Mouse (Mus musculus): ENCODE data around the gene Ptgir. TPM values are rescaled to one million over a fixed set of nuclear protein-coding genes. Genes with fewer than 3 reads are reported as not detected.

Gene Ptgir
- polyA plus RNA-seq (2015; fragmentation: Nextera tagmentation; extraction: Ambion mirVana), result 0.41 and 0.54 TPM in 2 replicates

- no peaks in the 10 kb centered on the region for H3K9me3 ChIP-seq
- H3K4me1 ChIP-seq (replicated peaks), result peaks cover 30% of the 10 kb centered on the region
- no peak within 1 kb of the TSS for H3K4me3 ChIP-seq (replicated peaks)
- H3K9ac ChIP-seq (replicated peaks), result peak within 1 kb of the TSS; percentile 23; the same call in 1 of the 2 replicates
- peak; percentile 34; the same call in 1 of the 2 replicates for ATAC-seq
- H3K36me3 ChIP-seq, result no peaks in the 10 kb centered on the region
- WGBS, result 12% methylated on average over 5 of the region's 6 CpGs
- no peak within 1 kb of the TSS for H3K4me2 ChIP-seq (replicated peaks)
- H3K27ac ChIP-seq, result no peak within 1 kb of the TSS
- H3K27me3 ChIP-seq, result 0 out of 2 replicates have a peak, but pooled peaks cover 3% of the 10 kb centered on the region
Measured at GRCm38 (mm10) chr7:16906281-16906680, at the start of gene Ptgir. Gene Ptgir (plus strand): TSS chr7:16906490.

GRCm38 (mm10) chr7:16858336-16858735 lies 48.0 kb upstream of the Ptgir start:
- WGBS, result 16% methylated on average over 17 of the region's 17 CpGs

GRCm38 (mm10) chr7:16859902-16860651 lies 46.2 kb upstream of the Ptgir start:
- Histone ChIP-seq H3K27me3 (no peaks in the 10 kb centered on the region), H3K4me1 (replicated peaks) (no peaks in the 10 kb centered on the region), H3K27ac (no peak overlapping the region), H3K36me3 (peaks cover 50% of the 10 kb centered on the region), H3K9ac (replicated peaks) (no peak overlapping the region), H3K4me2 (replicated peaks) (no peak overlapping the region), H3K4me3 (replicated peaks) (no peak overlapping the region), H3K9me3 (no peaks in the 10 kb centered on the region)
- WGBS, result 25% methylated on average over 5 of the region's 5 CpGs
- ATAC-seq, result no peak

More at GRCm38 (mm10) chr7:16858336-16858735, 48.0 kb upstream of the Ptgir start:
- Histone ChIP-seq H3K9me3 (no peaks in the 10 kb centered on the region), H3K27me3 (no peaks in the 10 kb centered on the region), H3K4me2 (replicated peaks) (no peak overlapping the region), H3K9ac (replicated peaks) (no peak overlapping the region), H3K36me3 (peaks cover 54% of the 10 kb centered on the region), H3K4me3 (replicated peaks) (no peak overlapping the region), H3K4me1 (replicated peaks) (no peaks in the 10 kb centered on the region), H3K27ac (no peak overlapping the region)
- ATAC-seq, result 0 out of 2 replicates have a peak, but pooled peaks have one; percentile 24

GRCm38 (mm10) chr7:16867488-16867887 lies 38.8 kb upstream of the Ptgir start:
- peaks cover 14% of the 10 kb centered on the region for H3K4me1 ChIP-seq (replicated peaks)
- ATAC-seq, result no peak
- H3K36me3 ChIP-seq, result peaks cover 41% of the 10 kb centered on the region
- H3K27ac ChIP-seq, result no peak overlapping the region
- no peaks in the 10 kb centered on the region for H3K9me3 ChIP-seq
- no peak overlapping the region for H3K9ac ChIP-seq (replicated peaks)
- WGBS, result 91% methylated on average over 3 of the region's 3 CpGs
- H3K4me3 ChIP-seq (replicated peaks), result no peak overlapping the region
- H3K27me3 ChIP-seq, result no peaks in the 10 kb centered on the region
- H3K4me2 ChIP-seq (replicated peaks), result no peak overlapping the region

- ATAC-seq, result peak; percentile 99
- Histone ChIP-seq H3K4me2 (replicated peaks) (peak overlapping the region; percentile 48), H3K4me3 (replicated peaks) (peak overlapping the region; percentile 31), H3K27ac (peak overlapping the region; percentile 74), H3K9ac (replicated peaks) (peak overlapping the region; percentile 56; the same call in 1 of the 2 replicates), H3K36me3 (peaks cover 26% of the 10 kb centered on the region), H3K9me3 (no peaks in the 10 kb centered on the region), H3K27me3 (no peaks in the 10 kb centered on the region), H3K4me1 (replicated peaks) (peaks cover 21% of the 10 kb centered on the region)
- 13% methylated on average over 16 of the region's 16 CpGs for WGBS
Measured at GRCm38 (mm10) chr7:16869497-16869896, 36.8 kb upstream of the Ptgir start.

GRCm38 (mm10) chr7:16871600-16871999 lies 34.7 kb upstream of the Ptgir start:
- whole genome bisulfite sequencing, result 82% methylated on average over 10 of the region's 10 CpGs
- H3K27ac ChIP-seq, result no peak overlapping the region
- H3K9ac ChIP-seq (replicated peaks), result no peak overlapping the region
- no peak overlapping the region for H3K4me2 ChIP-seq (replicated peaks)
- H3K9me3 ChIP-seq, result no peaks in the 10 kb centered on the region
- no peak for ATAC-seq
- H3K4me1 ChIP-seq (replicated peaks), result peaks cover 32% of the 10 kb centered on the region
- no peak overlapping the region for H3K4me3 ChIP-seq (replicated peaks)
- H3K27me3 ChIP-seq, result no peaks in the 10 kb centered on the region
- peaks cover 12% of the 10 kb centered on the region for H3K36me3 ChIP-seq

GRCm38 (mm10) chr7:16872478-16872877 lies 33.8 kb upstream of the Ptgir start:
- Histone ChIP-seq H3K36me3 (peaks cover 12% of the 10 kb centered on the region), H3K4me3 (replicated peaks) (no peak overlapping the region), H3K27me3 (no peaks in the 10 kb centered on the region), H3K9me3 (no peaks in the 10 kb centered on the region), H3K27ac (no peak overlapping the region), H3K9ac (replicated peaks) (no peak overlapping the region), H3K4me1 (replicated peaks) (peaks cover 39% of the 10 kb centered on the region), H3K4me2 (replicated peaks) (no peak overlapping the region)
- WGBS, result 93% methylated on average over 9 of the region's 9 CpGs
- ATAC-seq, result no peak

- Histone ChIP-seq H3K36me3 (peaks cover 12% of the 10 kb centered on the region), H3K9ac (replicated peaks) (no peak overlapping the region), H3K4me2 (replicated peaks) (no peak overlapping the region), H3K27ac (no peak overlapping the region), H3K27me3 (no peaks in the 10 kb centered on the region), H3K4me3 (replicated peaks) (no peak overlapping the region), H3K9me3 (no peaks in the 10 kb centered on the region), H3K4me1 (replicated peaks) (peaks cover 39% of the 10 kb centered on the region)
- ATAC-seq, result no peak
- 89% methylated on average over 4 of the region's 4 CpGs for WGBS
Measured at GRCm38 (mm10) chr7:16873392-16873791, 32.9 kb upstream of the Ptgir start.

GRCm38 (mm10) chr7:16874190-16874589 lies 32.1 kb upstream of the Ptgir start:
- Histone ChIP-seq H3K36me3 (peaks cover 12% of the 10 kb centered on the region), H3K4me2 (replicated peaks) (peak overlapping the region; percentile 43), H3K9ac (replicated peaks) (no peak overlapping the region; the same call in 1 of the 2 replicates), H3K9me3 (no peaks in the 10 kb centered on the region), H3K27ac (peak overlapping the region; percentile 85), H3K4me1 (replicated peaks) (peaks cover 38% of the 10 kb centered on the region), H3K27me3 (no peaks in the 10 kb centered on the region), H3K4me3 (replicated peaks) (peak overlapping the region; percentile 75)
- ATAC-seq, result no peak
- WGBS, result 5% methylated on average over 17 of the region's 17 CpGs

- 0% methylated on average over 33 of the region's 33 CpGs for WGBS
- Histone ChIP-seq H3K36me3 (peaks cover 11% of the 10 kb centered on the region), H3K27me3 (no peaks in the 10 kb centered on the region), H3K27ac (peak overlapping the region; percentile 88), H3K9me3 (no peaks in the 10 kb centered on the region), H3K4me3 (replicated peaks) (peak overlapping the region; percentile 75), H3K4me1 (replicated peaks) (peaks cover 32% of the 10 kb centered on the region), H3K4me2 (replicated peaks) (peak overlapping the region; percentile 90), H3K9ac (replicated peaks) (peak overlapping the region; percentile 86)
- peak; percentile 97 for ATAC-seq
Measured at GRCm38 (mm10) chr7:16874756-16875309, 31.5 kb upstream of the Ptgir start.

- peak within 1 kb of the TSS; percentile 86 for H3K9ac ChIP-seq (replicated peaks)
- H3K4me2 ChIP-seq (replicated peaks), result peak within 1 kb of the TSS; percentile 90
- ATAC-seq, result no peak
- peaks cover 32% of the 10 kb centered on the region for H3K4me1 ChIP-seq (replicated peaks)
- H3K27ac ChIP-seq, result peak within 1 kb of the TSS; percentile 88
- H3K9me3 ChIP-seq, result no peaks in the 10 kb centered on the region
- WGBS, result 0% methylated on average over 1 of the region's 1 CpGs
- peaks cover 9% of the 10 kb centered on the region for H3K36me3 ChIP-seq
- peak within 1 kb of the TSS; percentile 75 for H3K4me3 ChIP-seq (replicated peaks)
- no peaks in the 10 kb centered on the region for H3K27me3 ChIP-seq
Measured at GRCm38 (mm10) chr7:16875310-16875325, 31.2 kb upstream of the Ptgir start, which contains the start of gene Dact3. Gene Dact3 (plus strand): TSS chr7:16875317.

- no peaks in the 10 kb centered on the region for H3K27me3 ChIP-seq
- H3K4me2 ChIP-seq (replicated peaks), result peak overlapping the region; percentile 90
- 0% methylated on average over 41 of the region's 42 CpGs for WGBS
Measured at GRCm38 (mm10) chr7:16875326-16875725, 31.0 kb upstream of the Ptgir start.

More at GRCm38 (mm10) chr7:16875326-16875725, 31.0 kb upstream of the Ptgir start:
- Histone ChIP-seq H3K4me3 (replicated peaks) (peak overlapping the region; percentile 75), H3K36me3 (peaks cover 9% of the 10 kb centered on the region), H3K4me1 (replicated peaks) (peaks cover 32% of the 10 kb centered on the region), H3K27ac (peak overlapping the region; percentile 88), H3K9ac (replicated peaks) (peak overlapping the region; percentile 86), H3K9me3 (no peaks in the 10 kb centered on the region)
- ATAC-seq, result no peak; the same call in 1 of the 2 replicates
